Mouse (Mus musculus): ENCODE data around the gene Atp6v0a1.

DNA sequence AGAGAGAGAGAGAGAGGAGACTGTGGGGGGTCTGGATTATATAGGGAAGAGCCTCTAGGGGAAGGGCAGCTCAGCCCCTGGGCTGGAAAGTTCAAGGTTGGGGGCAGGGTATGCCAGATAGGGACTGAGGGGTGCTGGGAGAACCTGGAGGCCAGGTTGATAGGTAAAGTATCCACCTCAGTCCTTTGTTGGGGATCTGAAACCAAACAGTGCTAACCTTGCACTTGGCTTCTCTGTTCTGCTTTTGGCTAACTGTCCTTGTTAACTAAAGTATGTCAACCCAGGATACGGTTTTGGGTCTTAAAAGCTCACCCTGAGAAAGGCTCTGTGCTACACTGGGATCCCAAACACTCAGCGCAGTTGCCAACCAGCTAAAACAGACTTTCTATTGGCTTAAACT, 19.6 kb upstream of the Atp6v0a1 start:
- TF ChIP-seq TAL1 (IDR thresholded peaks at IDR 0.05; ENCODE audit: low read length) = no peak
- TF ChIP-seq GATA1 (IDR thresholded peaks at IDR 0.05; ENCODE audit: low read length) = no peak
